Mouse (Mus musculus) limb, embryonic 14.5 days (tissue): ENCODE results near the gene 4930505A04Rik. TPM values are rescaled to one million over a fixed set of nuclear protein-coding genes. Genes with fewer than 3 reads are reported as not detected.
A peak's percentile ranks its signal among the peaks of the same experiment; 100 is the strongest.
"Not testable (repeated sequence)": the region's sequence is repeated elsewhere in the genome, so short reads cannot be mapped to it uniquely, and the experiment has no call there.

ENCODE experiments used
- ATAC-seq: fragments of 200-750 bp; cut with Nextera tagmentation; 2 replicates; pipeline ENCODE4 v1.8.0; 2017; ENCODE audit warnings: low read depth, moderate number of reproducible peaks, moderate TSS enrichment; ENCODE audit not compliant: low FRiP score
- DNase-seq: peaks from one replicate; pipeline ENCODE4 v3.0.0-alpha.2; 2015; ENCODE audit warnings: low spot score
- H3K27ac ChIP-seq: fragments of 300-500 bp; sonication (generic); replicated peaks from 2 replicates; pipeline ENCODE4 v1.5.1; 2014; ENCODE audit warnings: low read depth, mild to moderate bottlenecking, low read length, moderate library complexity, mixed read lengths
- H3K27me3 ChIP-seq: fragments of 300-500 bp; sonication (generic); 2 replicates; pipeline ENCODE4 v1.6.1; 2014; ENCODE audit warnings: low read length, mixed read lengths; ENCODE audit not compliant: control insufficient read depth, insufficient read depth
- H3K36me3 ChIP-seq: fragments of 300-500 bp; sonication (generic); 2 replicates; pipeline ENCODE4 v1.6.1; 2014; ENCODE audit warnings: mild to moderate bottlenecking, low read length, moderate library complexity, mixed read lengths; ENCODE audit not compliant: control insufficient read depth, insufficient read depth
- H3K4me1 ChIP-seq: fragments of 300-500 bp; sonication (generic); 2 replicates; pipeline ENCODE4 v1.6.1; 2014; ENCODE audit warnings: antibody characterized with exemption, low read length, mixed read lengths; ENCODE audit not compliant: control insufficient read depth, insufficient read depth
- H3K4me2 ChIP-seq: fragments of 300-500 bp; sonication (generic); replicated peaks from 2 replicates; pipeline ENCODE4 v1.6.1; 2014; ENCODE audit warnings: low read depth, mild to moderate bottlenecking, low read length, moderate library complexity; ENCODE audit not compliant: severe bottlenecking
- H3K4me3 ChIP-seq: fragments of 300-500 bp; sonication (generic); replicated peaks from 2 replicates; pipeline ENCODE4 v1.5.1; 2014; ENCODE audit warnings: low read length
- H3K9ac ChIP-seq: fragments of 300-500 bp; sonication (generic); 2 replicates; pipeline ENCODE4 v1.6.1; 2014; ENCODE audit warnings: mild to moderate bottlenecking, low read depth, low read length, moderate library complexity; ENCODE audit not compliant: severe bottlenecking
- H3K9me3 ChIP-seq: fragments of 300-500 bp; sonication (generic); 2 replicates; pipeline ENCODE4 v1.6.1; 2016; ENCODE audit warnings: low read length; ENCODE audit not compliant: control insufficient read depth
- POLR2A ChIP-seq: fragments of 200-500 bp; IDR thresholded peaks from 2 replicates; pipeline ENCODE4 v1.8.0; 2012; ENCODE audit warnings: inconsistent platforms, mild to moderate bottlenecking, moderate library complexity, borderline replicate concordance; ENCODE audit not compliant: insufficient read depth, insufficient read length; ENCODE audit errors: extremely low read depth
- WGBS: fragments of 180-500 bp; shearing (Covaris S2); extraction: QIAGEN DNeasy Blood & Tissue Kit; methylation state at CpG from one replicate; pipeline ENCODE4 v1.1.7; 2014; 5-methylcytosine and 5-hydroxymethylcytosine counted together
- polyA plus RNA-seq, 2 experiments: library from polyadenylated mRNA; depleted of rRNA in 1 of 2; stranded (reverse) in 1 of 2; unstranded in 1 of 2; fragments of >200 nt; fragmentation: Nextera tagmentation in 1 of 2; extraction: Ambion mirVana in 1 of 2; gene quantifications; 2 replicates each; pipeline versions ENCODE4 v1.2.1 to v1.2.3; 2012 to 2014

The 4930505A04Rik gene
- polyA plus RNA-seq, 2 experiments, result not detected

- DNase-seq (no peak), ATAC-seq (no peak)
- no peak overlapping the region for H3K9ac ChIP-seq
- no peaks in the 10 kb centered on the region for H3K36me3 ChIP-seq
- no peak overlapping the region for H3K27ac ChIP-seq
- no peaks in the 10 kb centered on the region for H3K4me1 ChIP-seq
- no peaks in the 10 kb centered on the region for H3K9me3 ChIP-seq
- no peak overlapping the region for H3K4me2 ChIP-seq
- no peak overlapping the region for H3K4me3 ChIP-seq
- WGBS, result 96% methylated on average over 1 of the region's 1 CpGs
- no peaks in the 10 kb centered on the region for H3K27me3 ChIP-seq
- no peak for TF ChIP-seq POLR2A
Observed at GRCm38 (mm10) chr11:30447561-30447960, 24.1 kb downstream of the 4930505A04Rik start.

GRCm38 (mm10) chr11:30444192-30444905 is 27.3 kb downstream of the 4930505A04Rik start:
- H3K4me2 ChIP-seq, DNase-seq, H3K36me3 ChIP-seq, ATAC-seq, H3K27me3 ChIP-seq, H3K9me3 ChIP-seq, H3K27ac ChIP-seq, H3K4me1 ChIP-seq, H3K9ac ChIP-seq, H3K4me3 ChIP-seq: not testable (repeated sequence)
- WGBS, result 81% methylated on average over 12 of the region's 12 CpGs

GRCm38 (mm10) chr11:30443746-30444145 is 27.9 kb downstream of the 4930505A04Rik start:
- Histone ChIP-seq H3K36me3 (no peaks in the 10 kb centered on the region), H3K27me3 (no peaks in the 10 kb centered on the region), H3K9ac (no peak overlapping the region), H3K27ac (no peak overlapping the region), H3K4me3 (no peak overlapping the region), H3K4me1 (no peaks in the 10 kb centered on the region), H3K4me2 (no peak overlapping the region), H3K9me3 (no peaks in the 10 kb centered on the region)
- DNase-seq (no peak), ATAC-seq (no peak)
- no peak for TF ChIP-seq POLR2A
- WGBS, result 79% methylated on average over 8 of the region's 8 CpGs

- 66% methylated on average over 2 of the region's 2 CpGs for WGBS
Observed at GRCm38 (mm10) chr11:30433256-30433950, 38.2 kb downstream of the 4930505A04Rik start.

GRCm38 (mm10) chr11:30405581-30405980 is 66.0 kb downstream of the 4930505A04Rik start:
- Histone ChIP-seq H3K27ac (no peak overlapping the region), H3K4me3 (no peak overlapping the region), H3K4me2 (no peak overlapping the region), H3K9me3 (no peaks in the 10 kb centered on the region), H3K27me3 (no peaks in the 10 kb centered on the region), H3K4me1 (0 out of 2 replicates have a peak, but pooled peaks cover 3% of the 10 kb centered on the region), H3K9ac (no peak overlapping the region), H3K36me3 (no peaks in the 10 kb centered on the region)
- ATAC-seq, result no peak
- TF ChIP-seq POLR2A, result no peak
- 47% methylated on average over 2 of the region's 2 CpGs for WGBS
- peak; percentile 46 for DNase-seq

More at GRCm38 (mm10) chr11:30433256-30433950, 38.2 kb downstream of the 4930505A04Rik start:
- no peak for TF ChIP-seq POLR2A
- Histone ChIP-seq H3K9ac (no peak overlapping the region), H3K27ac (no peak overlapping the region), H3K36me3 (no peaks in the 10 kb centered on the region), H3K27me3 (no peaks in the 10 kb centered on the region), H3K4me3 (no peak overlapping the region), H3K4me2 (no peak overlapping the region), H3K9me3 (no peaks in the 10 kb centered on the region), H3K4me1 (no peaks in the 10 kb centered on the region)
- ATAC-seq (no peak), DNase-seq (no peak)
